Mouse (Mus musculus) forebrain, embryonic 15.5 days (tissue): ENCODE results near the gene Grb10. TPM values are rescaled to one million over a fixed set of nuclear protein-coding genes. Genes with fewer than 3 reads are reported as not detected.

ENCODE experiments used
- ATAC-seq: fragments of 200-750 bp; cut with Nextera tagmentation; replicated peaks from 2 replicates; pipeline ENCODE4 v1.8.0; 2017; ENCODE audit warnings: mild to moderate bottlenecking, moderate TSS enrichment, moderate library complexity
- H3K27ac ChIP-seq: fragments of 300-500 bp; sonication (generic); replicated peaks from 2 replicates; pipeline ENCODE4 v1.5.1; 2015; ENCODE audit warnings: mild to moderate bottlenecking, inconsistent platforms
- H3K27me3 ChIP-seq: fragments of 300-500 bp; sonication (generic); 2 replicates; pipeline ENCODE4 v1.6.1; 2015; ENCODE audit warnings: inconsistent platforms
- H3K36me3 ChIP-seq: fragments of 300-500 bp; sonication (generic); 2 replicates; pipeline ENCODE4 v1.6.1; 2015; ENCODE audit warnings: mild to moderate bottlenecking, inconsistent platforms
- H3K4me1 ChIP-seq: fragments of 300-500 bp; sonication (generic); 2 replicates; pipeline ENCODE4 v1.6.1; 2015; ENCODE audit warnings: inconsistent platforms
- H3K4me2 ChIP-seq: fragments of 300-500 bp; sonication (generic); replicated peaks from 2 replicates; pipeline ENCODE4 v1.6.1; 2015; ENCODE audit warnings: mild to moderate bottlenecking, inconsistent platforms
- H3K4me3 ChIP-seq: fragments of 300-500 bp; sonication (generic); 2 replicates; pipeline ENCODE4 v1.5.1; 2015; ENCODE audit warnings: mild to moderate bottlenecking, inconsistent platforms
- H3K9ac ChIP-seq: fragments of 300-500 bp; sonication (generic); replicated peaks from 2 replicates; pipeline ENCODE4 v1.6.1; 2015; ENCODE audit warnings: mild to moderate bottlenecking, inconsistent platforms
- H3K9me3 ChIP-seq: fragments of 300-500 bp; sonication (generic); 2 replicates; pipeline ENCODE4 v1.6.1; 2016; ENCODE audit warnings: inconsistent platforms
- WGBS: fragments of 180-500 bp; shearing (Covaris S2); methylation state at CpG from one replicate; pipeline ENCODE4 v1.1.7; 2015; ENCODE audit warnings: mixed read lengths; 5-methylcytosine and 5-hydroxymethylcytosine counted together
- polyA plus RNA-seq: library from polyadenylated mRNA; unstranded; fragments of >200 nt; fragmentation: Nextera tagmentation; extraction: Ambion mirVana; gene quantifications from 2 replicates; pipeline ENCODE4 v1.2.1, GENCODE M21; 2015

The Grb10 gene
- polyA plus RNA-seq, 1 experiment from 2014 or later, result 97.9 TPM

DNA sequence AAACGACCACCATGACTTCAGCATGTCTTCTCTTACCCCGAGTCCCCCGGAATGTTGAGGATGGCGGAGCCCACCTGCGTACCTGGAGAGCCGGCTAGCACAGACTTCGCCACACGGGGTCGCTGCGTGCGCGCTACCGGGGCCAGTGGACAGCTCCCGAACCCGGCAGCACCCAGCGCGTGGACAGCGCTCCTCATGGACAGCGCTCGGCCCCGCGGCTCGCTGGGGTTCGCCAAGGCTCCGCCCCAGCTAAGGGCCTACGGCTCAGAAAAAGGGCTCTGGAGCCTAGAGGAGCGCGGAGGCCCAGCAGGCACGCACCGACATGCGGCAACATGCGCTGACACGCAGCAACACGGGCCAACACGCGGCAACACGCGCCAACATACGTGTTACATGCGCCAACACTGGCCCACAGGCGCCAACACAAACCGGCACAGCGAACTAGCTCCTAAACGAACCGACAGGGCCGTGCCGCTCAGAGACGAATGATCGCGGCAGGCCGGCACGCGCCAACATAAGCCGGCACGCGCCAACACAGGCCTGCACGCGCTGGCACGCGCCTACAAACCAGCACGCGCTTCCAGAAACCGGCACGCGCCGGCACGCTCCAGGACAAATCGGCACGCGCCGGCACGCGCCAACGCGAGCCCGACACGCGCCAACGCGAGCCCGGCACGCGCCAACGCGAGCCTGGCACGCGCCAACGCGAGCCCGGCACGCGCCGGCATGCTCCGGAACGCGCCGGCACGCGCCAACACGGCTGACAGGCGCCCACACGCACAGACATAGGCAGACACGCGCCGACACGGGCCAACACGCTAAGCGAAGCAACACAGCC, 12.5 kb downstream of the Grb10 start:
- peak overlapping the region; percentile 46; the same call in 1 of the 2 replicates for H3K27ac ChIP-seq

DNA sequence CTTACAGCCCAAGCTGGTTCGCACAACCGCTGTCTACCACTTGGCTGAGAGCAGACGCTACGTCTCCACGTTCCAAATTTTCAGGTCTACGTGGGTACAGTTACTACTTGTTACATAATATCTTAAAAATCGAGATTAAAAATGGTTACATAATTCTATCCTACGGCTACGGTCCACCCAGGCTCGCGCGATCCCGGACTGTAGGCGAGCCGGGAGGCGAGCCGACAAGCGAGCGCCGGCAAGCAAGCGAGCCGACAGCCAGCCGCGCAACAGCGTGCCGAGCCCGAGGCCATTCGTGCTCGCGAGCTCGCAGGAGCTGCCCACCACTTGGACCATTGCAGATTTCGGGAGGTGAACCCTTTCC, 13.1 kb downstream of the Grb10 start:
- Histone ChIP-seq H3K36me3 (peaks cover 7% of the 10 kb centered on the region), H3K4me2 (peak overlapping the region; percentile 58), H3K4me3 (peak overlapping the region; percentile 42), H3K4me1 (0 out of 2 replicates have a peak, but pooled peaks cover 3% of the 10 kb centered on the region), H3K9me3 (peaks cover 13% of the 10 kb centered on the region; the same call in 1 of the 2 replicates), H3K9ac (0 out of 2 replicates have a peak overlapping the region, but pooled peaks have one; percentile 13), H3K27me3 (peaks cover 67% of the 10 kb centered on the region), H3K27ac (no peak overlapping the region)
- 58% methylated on average over 32 of the region's 32 CpGs for WGBS
- peak; percentile 65 for ATAC-seq

More for the DNA sequence above, 12.5 kb downstream of the Grb10 start:
- Histone ChIP-seq H3K9me3 (peaks cover 13% of the 10 kb centered on the region; the same call in 1 of the 2 replicates), H3K4me2 (peak overlapping the region; percentile 58), H3K9ac (peak overlapping the region; percentile 13; the same call in 1 of the 2 replicates), H3K36me3 (peaks cover 7% of the 10 kb centered on the region), H3K4me3 (peak overlapping the region; percentile 42), H3K4me1 (0 out of 2 replicates have a peak, but pooled peaks cover 3% of the 10 kb centered on the region), H3K27me3 (peaks cover 69% of the 10 kb centered on the region)
- 60% methylated on average over 108 of the region's 108 CpGs for WGBS
- peak; percentile 91 for ATAC-seq

DNA sequence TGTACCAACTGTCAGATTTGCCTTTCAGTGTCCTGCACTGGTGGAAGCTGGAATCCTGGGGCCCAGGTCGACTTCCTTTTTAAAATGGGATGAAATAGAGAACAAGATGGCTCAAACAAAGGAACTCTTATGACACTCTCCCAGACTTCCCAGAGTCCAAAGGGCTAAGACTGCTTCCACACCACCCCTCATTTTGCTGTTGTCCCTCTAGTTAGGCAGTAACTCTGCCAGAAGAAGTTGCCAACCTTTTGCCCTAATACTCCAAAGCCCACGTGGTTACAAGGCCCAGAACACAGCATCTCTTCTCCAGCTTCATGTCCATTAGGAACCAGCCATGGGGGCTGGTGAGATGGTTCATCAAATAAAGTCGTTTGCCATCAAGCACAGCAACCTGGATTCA, 15.4 kb downstream of the Grb10 start:
- ATAC-seq, result no peak
- H3K27me3 ChIP-seq, result peaks cover 60% of the 10 kb centered on the region
- 68% methylated on average over 3 of the region's 3 CpGs for WGBS

DNA sequence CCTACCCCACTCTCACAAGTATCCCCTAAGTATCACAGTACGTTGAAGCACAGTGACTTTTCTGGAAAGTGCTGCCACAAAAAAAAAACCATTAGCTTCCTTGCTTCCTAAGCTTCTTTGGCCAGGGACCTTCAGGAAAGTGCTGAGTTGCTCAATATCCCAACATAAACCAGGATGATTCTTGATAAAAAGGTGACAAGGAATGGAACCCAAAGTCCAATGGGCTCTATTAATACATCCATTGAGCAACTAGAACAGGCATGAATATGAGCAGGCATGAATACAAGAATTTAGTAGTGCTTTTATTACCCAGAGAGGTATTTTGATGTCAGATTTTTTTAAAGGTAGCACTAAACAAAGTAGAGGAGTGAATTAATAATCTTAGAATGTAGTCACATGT, 18.8 kb downstream of the Grb10 start:
- ATAC-seq, result no peak
- H3K4me1 ChIP-seq, result no peaks in the 10 kb centered on the region
- 81% methylated on average over 1 of the region's 1 CpGs for WGBS
- no peak overlapping the region for H3K27ac ChIP-seq
- peaks cover 47% of the 10 kb centered on the region for H3K27me3 ChIP-seq
- no peak overlapping the region for H3K9ac ChIP-seq
- no peaks in the 10 kb centered on the region for H3K36me3 ChIP-seq
- H3K4me3 ChIP-seq, result no peak overlapping the region
- H3K9me3 ChIP-seq, result peaks cover 2% of the 10 kb centered on the region; the same call in 1 of the 2 replicates
- no peak overlapping the region for H3K4me2 ChIP-seq

More for the DNA sequence above, 15.4 kb downstream of the Grb10 start:
- H3K9me3 ChIP-seq, result peaks cover 13% of the 10 kb centered on the region; the same call in 1 of the 2 replicates
- 0 out of 2 replicates have a peak, but pooled peaks cover 3% of the 10 kb centered on the region for H3K4me1 ChIP-seq
- H3K9ac ChIP-seq, result no peak overlapping the region
- no peak overlapping the region for H3K4me3 ChIP-seq
- H3K36me3 ChIP-seq, result peaks cover 7% of the 10 kb centered on the region
- H3K27ac ChIP-seq, result no peak overlapping the region
- no peak overlapping the region for H3K4me2 ChIP-seq

DNA sequence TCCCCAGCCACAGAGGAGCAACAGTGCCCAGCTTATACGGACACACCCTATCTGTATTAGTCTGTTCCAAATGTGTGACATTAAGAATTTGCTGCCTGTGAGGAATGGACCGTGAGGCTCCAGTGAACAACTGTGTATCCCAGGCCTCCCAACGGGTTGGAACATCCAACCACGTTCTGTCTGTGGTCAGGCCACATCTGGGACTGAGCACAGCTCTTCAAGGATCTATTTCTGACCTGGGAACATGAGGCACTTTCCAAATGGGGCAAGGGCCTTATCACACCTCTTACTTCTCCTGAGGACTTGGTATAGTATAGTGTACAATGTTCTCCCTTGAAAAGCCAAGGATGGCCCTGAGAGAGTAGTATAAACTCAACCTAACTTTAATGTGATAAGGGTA, 19.9 kb downstream of the Grb10 start:
- H3K9ac ChIP-seq, result no peak overlapping the region
- no peak overlapping the region for H3K27ac ChIP-seq
- peaks cover 7% of the 10 kb centered on the region; the same call in 1 of the 2 replicates for H3K9me3 ChIP-seq
- H3K4me3 ChIP-seq, result no peak overlapping the region
- WGBS, result 86% methylated on average over 4 of the region's 4 CpGs
- ATAC-seq, result no peak
- no peaks in the 10 kb centered on the region for H3K36me3 ChIP-seq
- no peak overlapping the region for H3K4me2 ChIP-seq
- H3K27me3 ChIP-seq, result peaks cover 44% of the 10 kb centered on the region
- H3K4me1 ChIP-seq, result no peaks in the 10 kb centered on the region

DNA sequence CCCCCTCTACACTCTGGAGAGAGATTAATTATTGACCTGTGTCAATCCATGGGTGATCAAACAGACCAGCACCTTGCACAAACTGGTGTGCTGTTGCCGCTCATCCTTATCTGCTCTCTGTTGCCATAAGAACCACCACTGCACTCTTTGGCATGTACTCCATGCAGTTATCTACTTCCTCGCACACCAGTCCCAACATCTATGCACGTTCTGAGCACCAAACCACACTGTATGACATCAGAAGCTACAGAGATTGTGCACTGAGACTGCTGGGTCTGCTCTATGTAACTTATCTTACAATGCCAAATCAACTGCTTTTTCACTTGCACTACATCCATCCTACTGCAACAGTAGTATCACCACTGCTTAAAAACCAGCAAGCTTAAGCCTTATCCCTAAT, 28.4 kb downstream of the Grb10 start:
- no peaks in the 10 kb centered on the region for H3K27me3 ChIP-seq
- no peaks in the 10 kb centered on the region for H3K36me3 ChIP-seq
- ATAC-seq, result no peak
- no peak overlapping the region for H3K27ac ChIP-seq
- H3K4me1 ChIP-seq, result no peaks in the 10 kb centered on the region
- H3K9ac ChIP-seq, result no peak overlapping the region
- 89% methylated on average over 3 of the region's 3 CpGs for WGBS
- no peak overlapping the region for H3K4me2 ChIP-seq
- H3K4me3 ChIP-seq, result no peak overlapping the region
- H3K9me3 ChIP-seq, result peaks cover 19% of the 10 kb centered on the region

DNA sequence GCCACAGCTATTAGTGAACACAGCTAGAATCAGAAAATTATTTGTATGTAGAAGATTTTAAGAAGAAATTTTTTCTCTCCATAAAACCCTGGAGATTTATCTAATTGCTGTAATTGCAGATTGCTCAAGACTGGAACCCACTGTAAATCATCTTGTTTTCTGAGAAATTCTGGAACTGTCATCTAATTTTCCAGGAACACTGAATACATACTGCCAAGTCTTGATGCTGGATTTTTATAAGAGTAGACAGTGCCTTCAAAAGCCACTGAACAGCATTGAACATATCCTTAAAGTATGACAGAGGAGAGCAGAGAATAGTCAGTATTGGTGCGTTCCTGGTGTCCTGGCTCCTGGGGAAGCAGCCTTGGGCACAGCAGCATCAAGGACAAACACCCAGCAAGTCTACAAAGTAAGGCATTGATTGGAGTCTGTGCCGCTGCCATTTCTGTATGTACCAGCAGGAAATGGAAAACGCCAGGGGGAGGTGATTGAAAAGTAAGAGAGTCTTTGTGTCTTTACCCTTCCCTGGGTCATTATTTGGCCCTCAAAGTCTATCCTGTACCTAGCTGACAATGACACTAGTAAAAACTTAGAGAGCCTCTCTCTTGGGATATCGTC, 38.1 kb downstream of the Grb10 start:
- Histone ChIP-seq H3K9me3 (no peaks in the 10 kb centered on the region), H3K27ac (no peak overlapping the region), H3K36me3 (no peaks in the 10 kb centered on the region), H3K9ac (no peak overlapping the region), H3K4me3 (no peak overlapping the region), H3K27me3 (no peaks in the 10 kb centered on the region), H3K4me1 (0 out of 2 replicates have a peak, but pooled peaks cover 4% of the 10 kb centered on the region), H3K4me2 (no peak overlapping the region)
- WGBS, result 79% methylated on average over 4 of the region's 4 CpGs
- ATAC-seq, result no peak

DNA sequence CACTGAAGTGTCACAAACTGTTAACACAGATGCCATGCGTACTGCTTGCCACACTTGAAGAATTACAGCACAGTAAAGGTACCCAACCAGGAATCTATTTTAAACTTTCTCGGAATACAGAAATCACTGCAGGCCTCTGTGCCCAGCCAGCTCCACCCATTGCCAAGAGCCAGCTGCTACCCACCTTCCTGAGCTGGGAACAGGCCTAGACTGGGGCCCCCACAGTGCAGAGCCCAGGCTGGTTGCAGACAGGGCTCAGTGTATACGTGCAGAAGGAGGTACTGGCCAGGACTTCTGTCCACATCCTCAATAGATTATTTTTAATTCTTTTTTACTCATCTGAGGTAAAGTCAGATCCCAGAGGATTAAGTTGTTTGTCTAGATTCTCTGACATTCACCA, 39.6 kb downstream of the Grb10 start:
- H3K4me1 ChIP-seq, result 0 out of 2 replicates have a peak, but pooled peaks cover 4% of the 10 kb centered on the region
- no peak overlapping the region for H3K9ac ChIP-seq
- H3K4me3 ChIP-seq, result no peak overlapping the region
- H3K27ac ChIP-seq, result no peak overlapping the region
- H3K4me2 ChIP-seq, result no peak overlapping the region
- no peak for ATAC-seq
- no peaks in the 10 kb centered on the region for H3K9me3 ChIP-seq
- H3K27me3 ChIP-seq, result no peaks in the 10 kb centered on the region
- WGBS, result 78% methylated on average over 3 of the region's 3 CpGs
- no peaks in the 10 kb centered on the region for H3K36me3 ChIP-seq

DNA sequence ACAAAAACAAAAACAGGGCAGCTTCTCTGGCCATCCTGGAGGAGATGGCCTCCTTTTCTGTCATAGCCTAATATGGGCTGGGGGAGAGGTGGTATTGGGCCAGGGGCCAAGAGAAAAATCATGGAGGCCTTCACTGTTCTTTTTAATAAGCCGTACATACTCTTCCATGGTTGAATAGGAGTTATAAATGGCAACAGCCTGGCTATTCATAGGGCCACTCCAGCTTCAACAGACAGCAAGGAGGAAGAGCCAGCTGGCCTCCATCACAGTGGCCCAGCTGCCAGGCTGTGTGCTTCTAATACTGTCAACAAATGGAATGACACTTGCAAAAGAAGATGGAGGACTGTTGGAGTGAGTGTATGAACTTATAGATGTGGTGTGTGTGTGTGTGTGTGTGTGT, 41.4 kb downstream of the Grb10 start:
- 48% methylated on average over 1 of the region's 1 CpGs for WGBS
- no peak overlapping the region for H3K27ac ChIP-seq
- H3K4me1 ChIP-seq, result 0 out of 2 replicates have a peak, but pooled peaks cover 4% of the 10 kb centered on the region
- no peak overlapping the region for H3K9ac ChIP-seq
- 0 out of 2 replicates have a peak, but pooled peaks have one; percentile 35 for ATAC-seq
- H3K4me2 ChIP-seq, result no peak overlapping the region
- no peaks in the 10 kb centered on the region for H3K27me3 ChIP-seq
- H3K9me3 ChIP-seq, result no peaks in the 10 kb centered on the region
- H3K4me3 ChIP-seq, result no peak overlapping the region
- H3K36me3 ChIP-seq, result no peaks in the 10 kb centered on the region

DNA sequence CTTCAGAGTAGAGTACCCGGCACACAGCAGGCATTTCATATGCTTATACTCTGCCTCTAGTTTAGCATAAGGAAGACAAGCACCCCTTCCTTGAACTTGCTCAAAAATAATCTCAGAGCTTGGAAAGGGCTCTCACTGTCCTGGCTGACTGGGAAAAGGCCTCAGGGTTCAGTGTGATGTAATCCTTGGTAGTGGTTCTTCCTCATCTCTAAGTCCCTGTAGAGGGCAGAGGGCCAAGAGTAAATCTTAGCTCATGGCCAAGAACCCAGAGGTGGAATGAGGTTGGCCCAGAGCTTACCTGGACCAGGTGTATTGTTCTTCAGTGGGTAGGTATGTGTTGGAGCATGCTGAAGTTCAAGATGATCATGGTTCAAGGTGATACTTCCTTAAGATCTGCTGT, 43.1 kb downstream of the Grb10 start:
- Histone ChIP-seq H3K27ac (no peak overlapping the region), H3K4me1 (no peaks in the 10 kb centered on the region), H3K9ac (no peak overlapping the region), H3K4me3 (no peak overlapping the region), H3K4me2 (no peak overlapping the region), H3K27me3 (no peaks in the 10 kb centered on the region), H3K9me3 (no peaks in the 10 kb centered on the region), H3K36me3 (no peaks in the 10 kb centered on the region)
- ATAC-seq, result no peak
- 88% methylated on average over 1 of the region's 1 CpGs for WGBS

DNA sequence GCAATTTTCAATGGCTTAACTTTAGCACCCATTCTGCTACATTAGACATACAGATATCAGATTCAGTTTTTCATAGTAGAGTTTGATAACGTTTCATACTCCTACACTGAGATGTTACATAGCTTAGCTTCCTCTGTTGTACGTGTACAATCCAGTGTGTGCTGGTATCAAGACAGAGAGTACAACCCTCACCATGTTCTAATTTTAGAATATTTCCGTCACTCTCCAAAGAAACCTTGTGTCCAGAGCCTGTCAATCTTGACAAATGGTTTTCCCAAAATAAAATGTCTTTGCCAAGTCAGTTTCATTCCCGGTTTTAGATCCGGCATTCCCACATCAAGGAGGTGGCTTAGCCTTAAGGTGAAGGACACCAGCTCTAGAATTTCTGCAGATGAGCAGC, 44.7 kb downstream of the Grb10 start:
- 0 out of 2 replicates have a peak, but pooled peaks cover 1% of the 10 kb centered on the region for H3K9me3 ChIP-seq
- H3K4me1 ChIP-seq, result no peaks in the 10 kb centered on the region
- H3K27me3 ChIP-seq, result no peaks in the 10 kb centered on the region
- 87% methylated on average over 5 of the region's 5 CpGs for WGBS
- no peak overlapping the region for H3K4me2 ChIP-seq
- H3K27ac ChIP-seq, result no peak overlapping the region
- H3K4me3 ChIP-seq, result no peak overlapping the region
- no peaks in the 10 kb centered on the region for H3K36me3 ChIP-seq
- ATAC-seq, result no peak
- no peak overlapping the region for H3K9ac ChIP-seq

DNA sequence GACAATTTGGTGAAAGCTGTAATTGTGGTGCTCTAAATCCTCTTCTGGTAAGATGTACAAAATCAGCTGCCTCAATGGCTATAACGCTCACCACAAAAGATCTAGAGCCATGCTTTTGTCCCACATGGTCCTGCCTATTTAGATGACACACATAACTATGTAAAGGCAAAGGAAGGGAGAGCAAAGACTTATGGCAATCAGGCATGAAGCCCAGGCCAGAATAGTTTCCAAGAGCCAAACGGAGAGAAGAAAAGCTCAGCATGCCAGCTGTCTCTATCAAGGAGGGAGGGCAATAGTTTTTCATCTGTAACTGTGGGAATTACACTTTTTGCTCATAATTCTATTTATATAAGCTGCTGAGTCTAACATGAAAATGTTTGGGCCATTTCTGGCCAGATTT, 45.3 kb downstream of the Grb10 start:
- Histone ChIP-seq H3K9me3 (0 out of 2 replicates have a peak, but pooled peaks cover 3% of the 10 kb centered on the region), H3K4me2 (no peak overlapping the region), H3K4me3 (no peak overlapping the region), H3K9ac (no peak overlapping the region), H3K36me3 (no peaks in the 10 kb centered on the region), H3K27ac (no peak overlapping the region), H3K27me3 (no peaks in the 10 kb centered on the region), H3K4me1 (no peaks in the 10 kb centered on the region)
- WGBS, result 50% methylated on average over 2 of the region's 2 CpGs
- no peak for ATAC-seq
